Mouse (Mus musculus) myocyte (in vitro differentiated cells): ENCODE measurements at regions not wholly inside any gene's neighbourhood (a gene's known extent, or its start where the extent isn't known, plus 50 kb on each side); places are given as distances from the start of the nearest gene placed in this dataset.

Experiments used
- MAX ChIP-seq: IDR thresholded peaks from one replicate; pipeline ENCODE4 v1.6.1; 2011; ENCODE audit warnings: low read depth, mild to moderate bottlenecking, control low read depth
- POLR2A ChIP-seq: IDR thresholded peaks from one replicate; pipeline ENCODE4 v1.6.1; 2011; ENCODE audit warnings: low read depth, mild to moderate bottlenecking, control low read depth, moderate library complexity; ENCODE audit not compliant: insufficient read length
- TCF3 ChIP-seq: IDR thresholded peaks from one replicate; pipeline ENCODE4 v1.6.1; 2011; ENCODE audit warnings: low read depth, control low read depth; ENCODE audit not compliant: insufficient read length
- USF1 ChIP-seq: IDR thresholded peaks from one replicate; pipeline ENCODE4 v1.6.1; 2011; ENCODE audit warnings: low read depth, mild to moderate bottlenecking, control low read depth, moderate library complexity

DNA sequence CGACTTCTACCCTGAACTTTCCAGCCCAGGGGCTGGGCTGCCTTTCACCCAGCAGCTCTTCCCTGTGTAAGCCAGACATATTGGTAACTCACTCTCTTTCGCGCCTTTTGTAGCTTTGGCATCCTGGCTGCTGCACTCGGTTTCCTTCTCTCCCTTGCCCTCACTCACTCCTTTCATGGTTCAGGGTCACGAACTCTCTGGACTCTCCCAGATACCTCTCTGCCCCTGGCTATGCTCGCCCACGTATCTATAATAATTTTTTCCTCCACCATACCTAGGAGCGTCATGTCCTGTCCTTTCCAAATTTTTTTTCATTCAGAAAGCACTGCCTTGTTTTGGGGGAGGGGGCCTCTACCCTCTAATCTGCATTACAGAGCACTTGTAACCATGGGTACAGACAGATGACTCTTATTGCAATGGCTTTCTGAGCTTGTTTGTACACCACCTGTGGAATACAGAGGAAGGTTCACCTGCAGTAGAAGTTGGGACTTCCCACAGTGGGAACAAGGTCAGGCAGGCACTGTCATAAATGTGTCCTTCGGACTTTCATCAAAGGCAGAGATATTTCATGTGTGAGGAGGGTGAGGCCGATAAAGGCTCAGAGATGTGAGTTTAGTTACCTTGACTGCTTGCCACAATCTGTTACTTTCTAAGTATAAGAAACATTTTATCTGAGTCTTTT, 134.8 kb upstream of the Slc38a2 start:
- TF ChIP-seq POLR2A: no peak
- no peak for TF ChIP-seq USF1
- TF ChIP-seq MAX: no peak
- TF ChIP-seq TCF3: no peak
